Mouse (Mus musculus) left cerebral cortex, adult 8-10 months (tissue): ENCODE data around the gene Olfr1135. TPM values are rescaled to one million over a fixed set of nuclear protein-coding genes. Genes with fewer than 3 reads are reported as not detected.

ENCODE experiments used
- DNase-seq, 2 experiments: peaks; one replicate each; pipeline ENCODE4 v3.0.0; 2022; ENCODE audit warnings: low spot score in 2 of 2
- total RNA-seq, 4 experiments: library from RNA; stranded (reverse); gene quantifications; 2 replicates each; pipeline ENCODE4 v1.2.4; 2022

Olfr1135 gene
- not detected for total RNA-seq

- DNase-seq: no peak
These were observed at the start of gene Olfr1135 for GRCm38 (mm10) chr2:87673564-87673963. Olfr1135 (minus strand) TSS chr2:87673664.

- no peak for DNase-seq
These were observed 39.6 kb upstream of the Olfr1135 start, which contains the start of gene Olfr1137 for GRCm38 (mm10) chr2:87713079-87713478. Olfr1137 (minus strand) TSS chr2:87713179.

- no peak for DNase-seq
These were observed 20.4 kb upstream of the Olfr1135 start, which contains the start of gene Olfr1136 for GRCm38 (mm10) chr2:87693847-87694246. Olfr1136 (minus strand) TSS chr2:87693947.

- DNase-seq: no peak
These were observed 15.1 kb downstream of the Olfr1135 start, which contains the start of gene Olfr1134 for GRCm38 (mm10) chr2:87658360-87658759. Olfr1134 (minus strand) TSS chr2:87658460.

- DNase-seq: no peak
These were observed 26.2 kb downstream of the Olfr1135 start, which contains the start of gene Olfr1133 for GRCm38 (mm10) chr2:87647274-87647673. Olfr1133 (minus strand) TSS chr2:87647374.

GRCm38 (mm10) chr2:87642441-87642840, 31.0 kb downstream of the Olfr1135 start:
- no peak for DNase-seq

GRCm38 (mm10) chr2:87637435-87637834, 36.0 kb downstream of the Olfr1135 start, which contains the start of gene Olfr1132:
Olfr1132 (minus strand) TSS chr2:87637535.
- no peak for DNase-seq

GRCm38 (mm10) chr2:87626804-87627203, 46.7 kb downstream of the Olfr1135 start, which contains the start of gene Olfr1131:
Olfr1131 (plus strand) TSS chr2:87627104.
- no peak for DNase-seq

Other genes with a start within 250 kb of the Olfr1135 start
- not detected for gene Olfr1124, start 243.4 kb downstream of the Olfr1135 start, total RNA-seq
- gene Olfr1126, start 219.7 kb downstream of the Olfr1135 start, total RNA-seq: not detected
- not detected for gene Pramel7, start 176.6 kb downstream of the Olfr1135 start, total RNA-seq
- gene Pramel6, start 167.1 kb downstream of the Olfr1135 start, total RNA-seq: not detected
- not detected for gene Olfr153, start 141.9 kb downstream of the Olfr1135 start, total RNA-seq
- not detected for gene Olfr1128, start 128.1 kb downstream of the Olfr1135 start, total RNA-seq
- gene Olfr1129, start 99.8 kb downstream of the Olfr1135 start, total RNA-seq: not detected
- not detected for gene Olfr1130, start 67.5 kb downstream of the Olfr1135 start, total RNA-seq
- not detected for gene Olfr1131, start 46.6 kb downstream of the Olfr1135 start, total RNA-seq
- gene Olfr1132, start 36.1 kb downstream of the Olfr1135 start, total RNA-seq: not detected
- gene Olfr1133, start 26.3 kb downstream of the Olfr1135 start, total RNA-seq: not detected
- not detected for gene Olfr1134, start 15.2 kb downstream of the Olfr1135 start, total RNA-seq
- gene Olfr1136, start 20.3 kb upstream of the Olfr1135 start, total RNA-seq: not detected
- gene Olfr1137, start 39.5 kb upstream of the Olfr1135 start, total RNA-seq: not detected
- gene Olfr1138, start 66.3 kb upstream of the Olfr1135 start, total RNA-seq: not detected
- not detected for gene Olfr1140, start 70.1 kb upstream of the Olfr1135 start, total RNA-seq
- not detected for gene Olfr1141, start 80.3 kb upstream of the Olfr1135 start, total RNA-seq
- not detected for gene Olfr152, start 105.8 kb upstream of the Olfr1135 start, total RNA-seq
- gene Olfr1143, start 126.9 kb upstream of the Olfr1135 start, total RNA-seq: not detected
- not detected for gene Olfr1145, start 136.2 kb upstream of the Olfr1135 start, total RNA-seq
- not detected for gene Olfr1148, start 156.9 kb upstream of the Olfr1135 start, total RNA-seq
- gene Olfr1150-ps1, start 170.3 kb upstream of the Olfr1135 start, total RNA-seq: not detected
- gene Olfr1151, start 182.2 kb upstream of the Olfr1135 start, total RNA-seq: not detected
- gene Olfr1152, start 192.8 kb upstream of the Olfr1135 start, total RNA-seq: not detected
- gene Olfr1153, start 221.3 kb upstream of the Olfr1135 start, total RNA-seq: not detected
- gene Olfr1154, start 231.5 kb upstream of the Olfr1135 start, total RNA-seq: not detected